Mouse (Mus musculus) NIH3T3 (cell line): ENCODE measurements around the gene Ctse.

Source experiments
- DNase-seq: peaks from one replicate; pipeline ENCODE4 v3.0.0-alpha.2; 2012; ENCODE audit warnings: low read depth

Ctse gene

DNA sequence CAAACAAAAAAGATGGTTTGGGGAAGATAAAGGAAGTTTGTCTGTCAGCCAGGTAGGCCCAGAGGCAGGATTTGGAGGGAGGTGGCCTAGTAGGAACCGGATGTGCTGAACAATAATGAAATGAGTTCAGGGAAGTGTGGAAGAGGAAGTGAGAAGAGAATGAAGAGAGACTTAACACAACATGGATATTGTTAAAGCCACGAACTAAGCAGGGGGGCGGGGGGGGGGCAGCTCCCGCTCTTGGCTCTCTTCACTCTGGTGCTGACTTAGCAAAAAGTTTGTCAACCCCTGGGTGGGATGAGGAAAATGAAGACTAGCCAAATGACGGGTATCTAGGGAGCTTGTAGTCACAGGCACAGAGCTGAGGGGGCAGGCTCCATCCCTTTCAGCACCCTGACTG is 62.3 kb downstream of the Ctse start:
- DNase-seq: no peak

DNA sequence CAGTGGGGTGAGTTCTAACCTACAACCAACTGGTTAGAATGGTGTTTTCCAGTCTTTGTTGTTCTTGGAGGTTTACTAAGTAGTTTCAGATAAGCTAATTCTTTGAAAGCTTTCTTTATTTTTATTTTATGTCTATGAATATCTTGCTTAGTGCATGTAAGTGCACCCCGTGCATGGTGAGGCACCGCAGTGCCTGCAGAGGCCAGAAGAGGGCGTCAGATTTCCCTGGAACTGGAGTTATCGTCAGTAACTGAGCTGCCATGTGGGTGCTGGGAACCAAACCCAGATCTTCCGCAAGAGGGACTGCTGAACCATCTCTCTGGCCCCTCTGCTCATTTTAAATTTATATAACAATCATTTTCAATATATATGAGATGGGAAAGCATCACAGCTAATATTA is 63.3 kb downstream of the Ctse start:
- no peak for DNase-seq

DNA sequence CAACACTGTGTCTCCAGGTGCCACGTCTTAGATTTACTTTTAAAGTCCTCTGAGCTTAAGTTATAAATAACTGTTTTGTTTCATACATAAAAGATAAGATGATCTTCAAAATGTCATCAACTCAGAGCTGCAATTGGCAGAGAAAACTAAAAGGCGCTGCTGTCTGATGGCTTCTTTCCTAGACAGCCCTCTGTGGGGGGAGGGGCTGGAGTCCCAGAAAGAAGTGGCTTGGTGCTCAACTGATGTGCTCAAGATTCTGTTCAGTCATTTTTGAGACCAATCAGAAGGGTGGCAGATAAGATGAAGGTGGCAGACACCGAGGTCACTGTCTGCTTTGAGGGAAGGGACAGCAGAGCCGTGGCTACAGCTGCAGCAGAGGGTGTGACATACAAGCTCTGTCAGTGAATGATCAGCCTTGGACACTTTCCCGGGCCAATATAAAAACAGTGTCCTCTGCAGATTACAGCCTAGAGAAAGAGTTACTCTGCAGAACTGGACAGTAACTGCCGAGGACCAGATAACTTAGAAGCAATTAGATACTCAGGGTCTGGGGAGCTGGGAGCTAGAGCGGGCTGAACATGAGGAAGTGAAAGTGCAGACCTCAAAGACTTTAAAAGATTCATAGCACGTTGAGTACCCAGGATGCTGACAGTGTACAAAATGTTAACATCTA is 64.1 kb downstream of the Ctse start:
- no peak for DNase-seq

DNA sequence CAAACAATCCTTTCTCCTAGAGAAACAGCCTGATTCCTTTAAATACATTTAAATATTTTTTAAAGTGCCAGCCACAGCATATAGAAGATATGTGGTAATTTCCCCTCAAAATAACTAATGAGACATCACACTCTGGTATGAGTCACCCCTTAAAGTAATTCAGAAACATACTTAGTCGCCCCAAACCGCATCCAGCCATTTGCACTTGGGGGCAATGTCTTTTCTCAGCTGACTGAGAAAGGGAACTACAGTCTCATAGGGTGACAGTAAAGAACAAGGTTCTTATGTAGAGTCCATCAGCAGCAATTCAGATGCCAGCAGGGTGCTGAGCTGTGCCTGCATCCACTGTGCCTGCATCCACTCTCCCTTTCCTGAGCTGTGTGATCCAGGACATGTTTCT is 65.4 kb downstream of the Ctse start:
- DNase-seq: no peak

DNA sequence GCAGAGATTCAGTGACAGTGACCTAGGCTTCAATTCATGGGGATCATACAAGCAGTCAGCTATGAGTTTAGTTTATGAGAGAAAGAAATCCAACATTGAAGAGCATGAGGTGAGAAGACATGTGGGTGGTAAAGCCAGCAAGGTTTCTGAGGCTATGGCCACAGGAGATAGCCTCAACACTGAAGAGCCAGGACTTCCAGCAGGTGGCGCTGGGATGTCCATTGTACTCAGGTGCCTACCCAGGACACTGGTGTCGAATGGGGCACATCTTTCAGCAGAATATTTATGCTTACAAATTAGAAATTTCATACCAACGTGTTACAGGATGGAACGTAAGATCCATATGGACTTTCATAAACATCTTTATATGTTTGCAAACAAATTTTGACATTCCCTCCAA is 70.2 kb downstream of the Ctse start:
- DNase-seq: peak; percentile 72

DNA sequence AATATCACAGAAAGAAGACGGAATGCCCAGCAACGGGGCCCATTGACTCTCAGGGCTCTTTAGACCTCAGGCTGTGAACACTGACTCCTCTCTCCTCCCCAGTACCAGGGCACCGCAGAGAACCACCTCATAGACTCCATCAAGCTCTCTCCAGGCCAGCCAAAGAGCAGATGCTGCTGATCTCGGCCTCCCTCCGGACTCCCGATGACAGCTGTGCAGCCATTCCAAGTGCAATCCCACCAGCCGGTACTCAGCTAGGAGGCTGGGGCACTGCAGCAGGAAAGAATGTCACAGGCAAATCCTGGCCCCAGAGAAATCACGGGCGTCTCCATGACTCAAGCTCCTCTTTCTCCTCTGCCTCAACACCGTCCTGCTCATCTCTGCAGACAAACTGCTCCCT is 73.4 kb downstream of the Ctse start:
- DNase-seq: no peak

DNA sequence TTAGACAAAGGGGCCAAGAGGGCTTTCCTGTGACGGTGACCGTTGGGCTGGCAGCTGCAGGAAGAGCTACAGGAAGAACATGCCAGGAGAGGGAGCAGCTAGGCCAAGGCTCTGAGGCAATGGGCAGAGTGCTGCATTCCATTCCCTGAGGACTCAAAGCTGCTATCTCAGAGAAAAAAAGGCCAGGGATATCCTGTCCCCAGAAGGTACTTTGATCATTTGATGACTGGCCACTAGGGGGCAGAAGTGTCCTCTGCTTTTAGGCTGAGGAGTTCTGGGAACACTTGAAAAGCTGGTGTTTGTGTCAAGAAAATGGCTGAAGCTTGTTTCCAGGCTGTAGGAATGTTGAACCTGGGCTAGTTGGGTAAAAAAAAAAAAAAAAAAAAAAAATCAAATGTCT is 74.3 kb downstream of the Ctse start:
- peak; percentile 93 for DNase-seq

DNA sequence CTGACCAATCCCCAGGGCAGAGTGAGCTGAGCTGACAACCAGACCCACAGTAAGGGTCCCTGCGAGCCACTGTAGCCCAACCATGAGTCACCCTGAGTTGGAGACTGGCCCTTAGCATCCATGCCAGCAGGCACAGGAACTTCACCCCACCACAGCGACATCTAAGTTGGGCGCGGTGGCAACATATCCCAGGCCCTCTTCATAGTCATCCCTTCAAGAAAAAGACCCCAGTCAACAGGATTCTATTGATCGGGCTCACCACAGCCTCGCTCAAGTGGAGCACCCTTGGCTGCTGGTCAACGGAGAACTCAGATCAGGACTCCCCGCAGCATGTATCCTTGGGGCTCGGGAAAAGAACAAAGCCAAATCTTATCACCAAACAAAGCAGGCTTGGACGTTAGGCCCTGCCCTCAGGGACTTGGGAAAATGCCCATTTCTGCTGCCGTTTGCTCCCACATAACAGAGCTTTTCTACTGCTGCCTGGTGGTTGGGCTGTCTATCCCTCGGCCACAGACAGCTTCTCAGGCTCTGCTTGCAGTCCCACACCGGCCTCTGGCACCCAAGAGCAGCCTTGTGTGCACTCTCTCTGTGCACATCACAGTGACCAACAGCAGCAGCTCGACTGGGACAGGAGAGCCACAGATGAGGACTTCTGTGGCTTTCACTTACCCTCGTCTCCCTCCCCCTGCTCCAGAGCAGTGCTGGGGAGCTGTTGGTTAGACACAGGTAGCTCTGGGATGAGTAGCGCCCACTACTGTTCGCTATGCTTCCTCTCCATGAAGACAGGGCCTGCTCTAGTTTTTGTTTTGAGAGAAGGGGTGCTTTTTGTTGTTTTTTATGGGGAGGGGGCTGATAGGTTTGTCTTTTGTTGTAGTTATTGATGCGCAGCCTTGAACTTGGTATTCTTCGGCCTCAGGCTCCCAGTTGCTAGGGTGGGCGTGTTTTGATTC is 76.6 kb downstream of the Ctse start:
- no peak for DNase-seq

DNA sequence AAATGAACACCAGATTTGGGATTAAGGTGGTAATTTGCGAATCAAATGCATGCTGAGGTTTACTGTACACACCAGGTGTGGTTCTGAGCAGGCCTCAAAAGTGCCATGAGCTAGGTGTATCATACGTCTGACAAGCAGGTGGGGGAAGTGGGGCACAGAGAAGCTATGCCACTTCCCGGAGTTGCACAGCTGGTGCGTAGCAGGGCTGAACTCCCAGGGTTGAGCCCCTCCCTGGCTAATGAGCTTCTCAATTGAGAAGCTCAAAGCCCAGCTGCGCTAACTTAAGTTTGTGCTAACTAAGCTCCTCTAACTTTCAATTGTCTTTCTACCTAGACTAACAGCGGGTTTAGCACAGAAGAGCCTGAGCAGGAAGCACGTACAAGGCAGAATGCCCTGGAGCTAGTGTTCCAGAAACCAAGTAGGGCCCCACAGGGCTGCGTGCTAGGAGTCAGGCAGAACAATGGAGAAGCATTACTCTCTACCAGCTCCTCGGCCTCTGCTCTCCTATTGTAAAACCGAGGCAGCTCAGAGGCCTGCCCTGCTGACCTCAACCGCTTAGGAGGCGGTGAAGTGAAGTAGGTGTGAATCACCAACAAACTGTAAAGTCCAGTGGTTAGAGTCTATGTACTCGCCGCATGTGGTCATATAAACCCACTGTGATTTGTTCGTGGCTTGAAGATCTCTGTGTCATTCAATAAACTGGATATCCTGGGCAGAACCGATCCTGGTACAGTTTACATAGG is 81.0 kb downstream of the Ctse start:
- DNase-seq: no peak

DNA sequence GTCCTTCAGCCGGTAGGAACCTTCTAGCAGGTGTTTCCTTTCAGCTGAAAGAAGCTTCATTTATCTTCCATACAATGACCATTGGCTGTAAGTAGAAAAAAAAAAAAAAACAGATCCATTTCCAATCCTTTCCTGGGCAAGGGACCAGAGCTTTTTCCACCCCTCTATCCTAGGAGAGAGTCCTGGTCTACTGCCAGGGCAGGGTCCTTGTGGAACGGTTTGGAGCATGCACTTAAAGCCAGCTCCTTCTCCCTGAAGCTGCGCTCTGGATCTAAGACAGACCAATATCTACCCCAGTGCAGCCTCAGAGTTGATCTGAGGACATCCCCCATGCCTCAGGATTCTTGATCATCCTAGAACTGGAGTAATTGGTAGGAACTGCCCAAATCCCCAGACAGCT is 83.9 kb downstream of the Ctse start:
- DNase-seq: no peak

DNA sequence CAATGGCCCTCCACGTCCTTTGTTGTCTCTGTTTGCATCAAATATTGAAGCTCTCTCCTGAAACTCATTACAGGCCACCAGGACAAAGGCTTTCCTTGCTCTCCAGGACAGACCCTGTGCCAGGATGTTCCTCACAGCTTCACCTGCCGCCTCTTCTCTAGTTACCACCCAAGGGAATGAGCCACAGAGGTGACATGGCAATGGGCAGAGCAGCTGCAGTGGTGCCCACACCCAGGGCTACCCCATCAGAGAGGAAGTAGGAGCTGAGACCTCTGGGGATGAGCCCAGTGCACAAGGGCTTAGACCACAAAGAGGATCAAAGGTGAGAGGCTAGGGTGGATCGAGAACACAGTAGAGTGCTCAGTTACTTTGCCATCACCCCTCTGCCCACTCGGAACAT is 85.4 kb downstream of the Ctse start:
- no peak for DNase-seq
